Mouse (Mus musculus) CH12F3 (cell line): Measurements from ENCODE around the gene Arvcf.

Experiments
- in situ Hi-C: fragments of 300-500 bp; cut with MboI; formaldehyde crosslinking; loops from 2 replicates; pipeline ENCODE4 v1.14.3; 2020; ENCODE audit warnings: low sequenced_read_pairs

Arvcf gene

GRCm38 (mm10) chr16:18425475-18426214 is 77.7 kb downstream of the Arvcf start:
- in situ Hi-C loops = no loop called here

DNA sequence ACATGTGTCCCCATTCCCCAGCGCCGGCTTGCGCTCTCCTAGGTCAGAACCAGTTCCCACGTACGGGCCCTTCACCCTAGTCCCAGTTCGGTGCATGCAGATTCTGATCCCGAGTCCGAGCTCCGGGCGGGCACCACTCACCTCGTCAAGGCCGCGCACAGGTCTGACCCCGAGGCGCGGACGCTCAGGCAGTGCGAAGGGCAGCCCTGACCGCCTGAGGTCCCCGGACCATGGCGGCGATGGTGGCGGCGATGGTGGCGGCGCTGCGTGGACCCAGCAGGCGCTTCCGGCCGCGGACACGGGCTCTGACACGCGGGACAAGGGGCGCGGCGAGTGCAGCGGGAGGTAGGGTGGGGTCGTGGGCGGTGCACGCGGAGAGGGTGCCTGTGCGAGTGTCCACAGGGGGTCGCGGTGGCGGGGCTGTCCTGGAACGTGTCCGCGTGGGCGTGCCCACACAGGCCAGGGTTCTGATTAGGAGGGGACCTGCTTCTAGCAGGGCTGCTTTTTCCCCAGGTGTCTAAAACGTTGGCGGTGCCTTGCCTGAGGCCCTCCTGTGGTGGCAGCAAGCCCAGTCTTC is 78.3 kb downstream of the Arvcf start, which contains the start of gene Txnrd2:
Gene Txnrd2, plus strand, starts transcription at position 170 of the 577 bp plus-strand sequence.
- in situ Hi-C loops = no loop called here

DNA sequence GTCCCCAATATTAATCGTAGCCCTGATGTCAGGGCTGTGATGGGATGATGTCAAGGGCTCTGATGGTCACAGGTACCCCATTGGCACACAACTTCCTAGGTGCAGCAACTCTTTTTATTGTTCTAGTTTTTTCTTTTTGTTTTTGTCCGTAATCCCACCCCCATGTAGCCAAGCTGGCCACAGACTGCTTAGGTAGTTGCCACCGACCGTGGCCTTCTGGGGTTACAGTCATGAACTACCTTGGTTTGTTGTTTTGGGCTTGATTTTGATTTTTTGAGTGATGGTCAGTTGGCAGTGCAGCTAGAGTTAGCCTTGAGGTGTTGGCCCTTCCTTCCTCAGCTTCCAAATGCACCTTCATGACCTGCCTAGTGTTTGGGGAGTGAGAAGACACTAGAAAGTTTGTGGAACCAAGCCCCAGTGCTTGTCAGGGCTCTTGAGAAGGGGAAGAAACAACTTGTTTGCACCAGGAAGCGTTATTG is 78.9 kb downstream of the Arvcf start, which contains the start of gene Comt:
Gene Comt, minus strand, starts transcription at position 51 of the 479 bp plus-strand sequence.
- in situ Hi-C loops = no loop called here

DNA sequence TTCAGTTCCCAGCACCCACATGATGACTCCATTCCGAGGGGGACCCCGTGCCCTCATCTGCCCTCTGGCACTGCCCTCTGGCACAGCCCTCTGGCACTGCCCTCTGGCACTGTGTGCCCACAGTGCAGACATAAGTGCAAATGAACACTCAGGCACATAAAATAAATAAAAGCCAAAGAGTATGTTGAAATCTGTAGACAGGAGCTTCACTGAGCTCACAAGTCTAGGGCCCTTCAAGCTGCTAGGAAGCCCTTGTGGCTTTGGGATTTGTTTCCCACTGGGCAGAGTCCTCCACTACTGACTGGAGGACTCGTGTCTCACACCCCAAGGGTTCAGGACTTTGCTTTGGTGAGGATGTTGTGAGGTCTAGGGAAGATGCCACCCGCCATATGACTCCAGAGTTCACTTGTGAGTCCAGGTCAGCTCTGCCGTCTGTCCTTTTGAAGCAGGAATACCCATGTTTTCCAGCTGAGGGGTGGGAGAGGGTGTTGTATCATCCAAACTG is 80.1 kb downstream of the Arvcf start:
- in situ Hi-C loops = no loop called here

GRCm38 (mm10) chr16:18428516-18429042 is 80.6 kb downstream of the Arvcf start:
- in situ Hi-C loops = no loop called here

- in situ Hi-C loops = no loop called here
These were observed 81.7 kb downstream of the Arvcf start for GRCm38 (mm10) chr16:18429641-18430040.

DNA sequence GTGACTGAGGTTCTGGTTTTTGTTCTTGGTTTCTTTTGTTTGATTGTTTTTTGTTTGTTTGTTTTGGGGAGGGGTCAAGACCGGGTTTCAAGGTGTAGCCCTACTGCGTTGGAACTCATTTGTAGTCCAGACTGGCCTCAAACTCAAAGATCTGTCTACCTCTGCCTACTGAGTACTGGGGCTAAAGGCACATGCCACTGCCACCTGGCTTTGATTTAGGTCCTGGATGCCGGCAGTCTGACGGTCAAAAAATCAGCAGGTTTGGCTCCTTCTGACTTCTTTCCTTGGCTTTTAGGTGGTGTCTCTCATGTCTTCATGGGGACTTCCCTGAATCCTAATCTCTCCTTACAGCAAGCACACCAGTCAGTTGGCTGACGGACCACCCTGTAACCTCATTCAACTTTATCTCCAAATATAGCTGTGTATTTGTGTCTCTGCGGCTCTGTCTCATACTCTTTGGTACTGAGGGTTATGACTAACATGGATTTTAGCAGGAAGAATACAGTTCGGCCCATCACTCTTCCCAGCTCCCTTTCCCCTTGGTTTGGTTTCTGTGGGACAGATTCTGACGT is 82.7 kb downstream of the Arvcf start:
- in situ Hi-C loops = no loop called here

- in situ Hi-C loops = no loop called here
These were observed 85.4 kb downstream of the Arvcf start for GRCm38 (mm10) chr16:18433341-18433920.

- in situ Hi-C loops = no loop called here
These were observed 88.1 kb downstream of the Arvcf start for GRCm38 (mm10) chr16:18436128-18436527.

DNA sequence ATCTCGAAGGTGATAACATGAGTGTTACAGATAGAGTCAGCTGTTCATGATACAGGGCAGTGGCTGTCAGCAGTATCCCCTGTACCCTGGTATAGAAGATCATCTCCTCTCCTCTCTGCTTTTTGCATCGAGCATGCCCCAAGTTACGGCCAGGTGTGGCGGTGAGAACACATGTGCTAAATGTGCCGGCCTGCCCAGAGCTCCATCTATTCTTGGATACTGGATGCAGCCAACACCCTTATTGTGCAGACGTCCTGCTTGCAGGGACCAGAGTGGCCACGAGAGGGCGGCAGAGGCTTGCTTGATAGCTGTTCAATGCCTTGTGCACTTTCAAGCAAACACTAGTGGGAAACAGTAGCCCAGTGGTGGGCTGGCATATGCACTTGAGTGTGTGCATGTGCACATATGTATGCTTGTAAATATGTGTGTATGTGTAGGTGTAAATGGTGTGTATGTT is 95.4 kb downstream of the Arvcf start:
- in situ Hi-C loops = loop anchor here (5.0 kb wide), 1 partner anchor 179 kb away; the partner anchor contains the start of gene Gp1bb

DNA sequence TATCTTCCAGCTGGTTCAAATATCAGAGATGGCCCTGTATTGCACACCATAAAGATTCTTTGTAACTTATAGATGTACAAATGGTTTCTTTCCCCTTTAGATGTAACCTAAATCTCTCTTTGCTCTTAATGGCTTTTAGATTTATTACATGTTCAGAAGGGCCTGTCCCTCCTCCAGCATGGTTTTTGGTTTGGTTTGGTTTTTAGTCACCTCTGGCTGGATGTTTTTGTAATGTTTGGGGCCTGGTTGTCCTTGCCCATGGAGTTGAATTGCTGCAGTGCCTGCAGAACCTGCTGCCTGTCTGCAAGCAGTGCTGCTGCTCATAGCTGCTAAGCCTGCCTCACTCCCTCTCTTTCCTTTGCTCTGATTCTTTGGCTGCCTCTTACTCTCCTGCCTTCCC is 99.3 kb downstream of the Arvcf start:
- in situ Hi-C loops = no loop called here

DNA sequence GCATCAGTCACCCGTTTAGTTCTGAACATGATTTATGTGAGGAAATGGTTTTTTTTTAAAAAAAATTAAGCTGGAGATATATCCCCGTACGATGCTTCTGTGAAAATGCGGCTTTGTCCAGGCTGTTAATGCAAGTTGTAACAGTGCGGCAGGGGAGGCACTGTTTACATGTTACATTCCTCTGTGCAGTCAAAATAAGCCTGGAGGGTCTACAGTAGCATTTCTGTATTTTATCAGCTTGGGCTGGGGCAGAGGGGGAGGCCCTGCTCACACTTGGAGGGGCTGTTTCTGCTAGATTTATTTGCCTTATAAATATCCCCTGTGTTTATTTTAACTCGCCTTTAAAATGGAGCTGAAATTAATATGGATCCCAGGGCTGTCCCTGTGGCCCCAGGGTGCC is 100.1 kb downstream of the Arvcf start:
- in situ Hi-C loops = no loop called here

GRCm38 (mm10) chr16:18449005-18449404 is 101.0 kb downstream of the Arvcf start:
- in situ Hi-C loops = no loop called here

DNA sequence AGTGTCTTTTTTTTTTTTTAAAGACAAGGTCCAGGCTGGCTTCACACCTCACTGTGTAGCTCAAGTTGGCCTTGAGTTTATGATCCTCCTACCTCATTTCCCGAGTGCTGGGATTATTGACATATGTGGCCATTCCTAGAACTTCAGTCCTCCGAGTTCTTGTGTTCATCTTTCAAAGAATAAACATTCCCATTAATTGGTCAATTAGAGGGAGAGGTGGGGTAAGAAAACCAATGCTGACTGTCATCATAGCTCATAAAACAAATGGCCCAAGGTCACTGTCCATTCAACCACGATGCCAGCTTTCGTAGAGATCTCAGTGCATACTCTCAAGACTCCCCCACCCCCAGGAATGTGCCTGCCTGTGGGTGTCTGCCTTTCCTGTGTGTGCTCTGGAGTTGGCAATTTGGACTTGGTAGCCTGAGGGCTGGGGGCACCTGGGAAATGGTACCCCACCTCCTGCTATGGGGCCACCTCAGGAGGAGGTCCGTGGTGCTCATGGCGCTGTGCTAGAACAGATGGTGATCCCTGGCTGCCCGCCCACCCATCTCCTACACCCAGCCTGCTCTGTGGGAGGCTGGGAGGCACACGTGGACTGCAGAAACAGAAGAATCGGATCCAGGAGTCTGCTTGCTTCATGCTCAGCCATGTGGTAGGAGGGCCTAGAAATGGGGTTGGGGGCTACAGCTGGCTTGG is 103.7 kb downstream of the Arvcf start:
- in situ Hi-C loops = no loop called here

DNA sequence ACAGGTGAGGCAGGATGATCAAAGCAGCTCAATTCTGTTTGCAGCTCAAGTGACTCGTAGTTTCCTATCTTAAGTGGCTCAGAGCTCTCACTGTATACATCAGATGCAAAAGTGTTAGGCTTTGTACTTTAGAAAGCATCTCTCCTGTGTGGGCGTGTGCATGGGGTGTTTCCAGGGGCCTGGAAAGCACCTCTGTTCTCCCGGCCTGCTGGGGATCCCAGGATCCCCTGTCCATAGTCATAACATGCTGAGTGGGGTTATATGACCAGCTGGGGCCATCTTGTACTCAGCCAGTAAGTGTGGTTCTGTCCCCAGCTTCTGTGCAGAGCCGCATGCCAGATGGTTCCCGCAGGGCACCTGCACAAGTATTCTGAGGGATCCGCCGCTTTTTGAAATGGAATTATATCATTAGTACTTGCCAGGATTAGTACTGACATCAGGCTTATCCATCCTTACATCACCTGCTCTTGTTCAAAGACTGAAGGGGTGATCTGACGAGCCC is 104.4 kb downstream of the Arvcf start:
- in situ Hi-C loops = no loop called here

GRCm38 (mm10) chr16:18453846-18454245 is 105.9 kb downstream of the Arvcf start:
- in situ Hi-C loops = no loop called here

GRCm38 (mm10) chr16:18455407-18455806 is 107.4 kb downstream of the Arvcf start:
- in situ Hi-C loops = no loop called here
